Mouse (Mus musculus) liver, embryonic 16.5 days (tissue): ENCODE data around the gene Wscd1. TPM values are rescaled to one million over a fixed set of nuclear protein-coding genes. Genes with fewer than 3 reads are reported as not detected.

Source experiments
- ATAC-seq: fragments of 200-750 bp; cut with Nextera tagmentation; 2 replicates; pipeline ENCODE4 v1.8.0; 2017; ENCODE audit warnings: low read depth, mild to moderate bottlenecking, moderate number of reproducible peaks, moderate library complexity
- H3K27ac ChIP-seq: fragments of 300-500 bp; sonication (generic); 2 replicates; pipeline ENCODE4 v1.5.1; 2014; ENCODE audit warnings: mild to moderate bottlenecking, low read length
- H3K27me3 ChIP-seq: fragments of 300-500 bp; sonication (generic); 2 replicates; pipeline ENCODE4 v1.6.1; 2014; ENCODE audit warnings: low read depth, low read length, mixed read lengths; ENCODE audit not compliant: control insufficient read depth, insufficient read depth
- H3K36me3 ChIP-seq: fragments of 300-500 bp; sonication (generic); 2 replicates; pipeline ENCODE4 v1.6.1; 2014; ENCODE audit warnings: mild to moderate bottlenecking; ENCODE audit not compliant: control insufficient read depth, insufficient read depth
- H3K4me1 ChIP-seq: fragments of 300-500 bp; sonication (generic); 2 replicates; pipeline ENCODE4 v1.6.1; 2014; ENCODE audit warnings: low read depth, low read length, mixed read lengths; ENCODE audit not compliant: control insufficient read depth
- H3K4me2 ChIP-seq: fragments of 300-500 bp; sonication (generic); 2 replicates; pipeline ENCODE4 v1.6.1; 2014; ENCODE audit warnings: low read depth, low read length, mixed read lengths
- H3K4me3 ChIP-seq: fragments of 300-500 bp; sonication (generic); 2 replicates; pipeline ENCODE4 v1.5.1; 2014; ENCODE audit warnings: low read depth, mild to moderate bottlenecking, low read length
- H3K9ac ChIP-seq: fragments of 300-500 bp; sonication (generic); 2 replicates; pipeline ENCODE4 v1.6.1; 2014; ENCODE audit warnings: low read depth, low read length
- H3K9me3 ChIP-seq: fragments of 300-500 bp; sonication (generic); replicated peaks from 2 replicates; pipeline ENCODE4 v1.6.1; 2016; ENCODE audit warnings: low read length; ENCODE audit not compliant: control insufficient read depth
- WGBS: fragments of 180-500 bp; shearing (Covaris S2); extraction: QIAGEN DNeasy Blood & Tissue Kit; methylation state at CpG from one replicate; pipeline ENCODE4 v1.1.7; 2014; ENCODE audit not compliant: insufficient replicate concordance; 5-methylcytosine and 5-hydroxymethylcytosine counted together
- polyA plus RNA-seq: library from polyadenylated mRNA; unstranded; fragments of >200 nt; fragmentation: Nextera tagmentation; extraction: Ambion mirVana; gene quantifications from 2 replicates; pipeline ENCODE4 v1.2.1, GENCODE M21; 2015

Gene Wscd1
- polyA plus RNA-seq, 1 experiment from 2014 or later: 0.25 TPM

- Histone ChIP-seq H3K4me2 (no peak overlapping the region), H3K4me3 (no peak overlapping the region), H3K4me1 (no peaks in the 10 kb centered on the region), H3K9ac (no peak overlapping the region), H3K9me3 (no peaks in the 10 kb centered on the region), H3K27me3 (no peaks in the 10 kb centered on the region), H3K36me3 (no peaks in the 10 kb centered on the region), H3K27ac (no peak overlapping the region)
- WGBS: 54% methylated on average over 2 of the region's 2 CpGs
- ATAC-seq: no peak
These were observed 15.0 kb downstream of the Wscd1 start for GRCm38 (mm10) chr11:71764743-71765142.

- no peak for ATAC-seq
- WGBS: 45% methylated on average over 6 of the region's 6 CpGs
These were observed 15.6 kb downstream of the Wscd1 start for GRCm38 (mm10) chr11:71765335-71765734.

GRCm38 (mm10) chr11:71766380-71766779 is 16.7 kb downstream of the Wscd1 start:
- Histone ChIP-seq H3K27me3 (no peaks in the 10 kb centered on the region), H3K9me3 (no peaks in the 10 kb centered on the region), H3K4me2 (no peak overlapping the region), H3K27ac (no peak overlapping the region), H3K9ac (no peak overlapping the region), H3K4me3 (no peak overlapping the region), H3K36me3 (no peaks in the 10 kb centered on the region), H3K4me1 (no peaks in the 10 kb centered on the region)
- no peak for ATAC-seq
- 54% methylated on average over 1 of the region's 1 CpGs for WGBS

More at GRCm38 (mm10) chr11:71765335-71765734, 15.6 kb downstream of the Wscd1 start:
- Histone ChIP-seq H3K9me3 (no peaks in the 10 kb centered on the region), H3K9ac (no peak overlapping the region), H3K4me2 (no peak overlapping the region), H3K36me3 (no peaks in the 10 kb centered on the region), H3K27me3 (no peaks in the 10 kb centered on the region), H3K27ac (no peak overlapping the region), H3K4me3 (no peak overlapping the region), H3K4me1 (no peaks in the 10 kb centered on the region)

GRCm38 (mm10) chr11:71767726-71768125 is 18.0 kb downstream of the Wscd1 start:
- WGBS: 60% methylated on average over 3 of the region's 3 CpGs
- no peaks in the 10 kb centered on the region for H3K27me3 ChIP-seq
- H3K4me3 ChIP-seq: no peak overlapping the region
- no peaks in the 10 kb centered on the region for H3K9me3 ChIP-seq
- H3K27ac ChIP-seq: no peak overlapping the region
- H3K9ac ChIP-seq: no peak overlapping the region
- no peak for ATAC-seq
- H3K36me3 ChIP-seq: no peaks in the 10 kb centered on the region
- no peaks in the 10 kb centered on the region for H3K4me1 ChIP-seq
- no peak overlapping the region for H3K4me2 ChIP-seq

- WGBS: 51% methylated on average over 8 of the region's 8 CpGs
- Histone ChIP-seq H3K36me3 (no peaks in the 10 kb centered on the region), H3K9me3 (no peaks in the 10 kb centered on the region), H3K27me3 (no peaks in the 10 kb centered on the region), H3K27ac (no peak overlapping the region), H3K4me1 (no peaks in the 10 kb centered on the region), H3K4me2 (no peak overlapping the region), H3K9ac (no peak overlapping the region), H3K4me3 (no peak overlapping the region)
- no peak for ATAC-seq
These were observed 20.0 kb downstream of the Wscd1 start for GRCm38 (mm10) chr11:71769744-71770143.

- no peak for ATAC-seq
- no peaks in the 10 kb centered on the region for H3K9me3 ChIP-seq
- no peaks in the 10 kb centered on the region for H3K4me1 ChIP-seq
- no peaks in the 10 kb centered on the region for H3K27me3 ChIP-seq
- WGBS: 44% methylated on average over 2 of the region's 2 CpGs
- H3K4me2 ChIP-seq: no peak overlapping the region
- no peak overlapping the region for H3K4me3 ChIP-seq
- no peak overlapping the region for H3K9ac ChIP-seq
- H3K36me3 ChIP-seq: no peaks in the 10 kb centered on the region
- no peak overlapping the region for H3K27ac ChIP-seq
These were observed 20.8 kb downstream of the Wscd1 start for GRCm38 (mm10) chr11:71770479-71770878.

- H3K4me3 ChIP-seq: no peak overlapping the region
- 67% methylated on average over 7 of the region's 7 CpGs for WGBS
- H3K9ac ChIP-seq: no peak overlapping the region
- no peaks in the 10 kb centered on the region for H3K36me3 ChIP-seq
- H3K9me3 ChIP-seq: no peaks in the 10 kb centered on the region
- H3K4me1 ChIP-seq: no peaks in the 10 kb centered on the region
- no peak overlapping the region for H3K27ac ChIP-seq
- H3K4me2 ChIP-seq: no peak overlapping the region
- no peaks in the 10 kb centered on the region for H3K27me3 ChIP-seq
- no peak for ATAC-seq
These were observed 21.4 kb downstream of the Wscd1 start for GRCm38 (mm10) chr11:71771074-71771473.

- Histone ChIP-seq H3K36me3 (no peaks in the 10 kb centered on the region), H3K9me3 (no peaks in the 10 kb centered on the region), H3K4me1 (no peaks in the 10 kb centered on the region), H3K27ac (no peak overlapping the region), H3K4me2 (no peak overlapping the region), H3K9ac (no peak overlapping the region), H3K4me3 (no peak overlapping the region), H3K27me3 (no peaks in the 10 kb centered on the region)
- no peak for ATAC-seq
- WGBS: 40% methylated on average over 6 of the region's 6 CpGs
These were observed 22.3 kb downstream of the Wscd1 start for GRCm38 (mm10) chr11:71772056-71772455.

GRCm38 (mm10) chr11:71772802-71773201 is 23.1 kb downstream of the Wscd1 start:
- no peak overlapping the region for H3K4me2 ChIP-seq
- 8% methylated on average over 4 of the region's 4 CpGs for WGBS
- ATAC-seq: peak; percentile 59

More at GRCm38 (mm10) chr11:71772802-71773201, 23.1 kb downstream of the Wscd1 start:
- Histone ChIP-seq H3K9me3 (no peaks in the 10 kb centered on the region), H3K4me3 (no peak overlapping the region), H3K9ac (no peak overlapping the region), H3K27me3 (no peaks in the 10 kb centered on the region), H3K36me3 (no peaks in the 10 kb centered on the region), H3K27ac (no peak overlapping the region), H3K4me1 (no peaks in the 10 kb centered on the region)
